Mouse (Mus musculus): ENCODE measurements around the gene Hps4.
"Not testable (repeated sequence)": the region's sequence is repeated elsewhere in the genome, so short reads cannot be mapped to it uniquely, and the experiment has no call there.

The Hps4 gene

GRCm38 (mm10) chr5:112342463-112343204 is at the start of gene Hps4, which contains the start of gene Srrd:
TSS of gene Hps4 (plus strand) at chr5:112343083.
TSS of gene Srrd (minus strand) at chr5:112343040.
- 0 out of 2 replicates have a peak, but pooled peaks have one; percentile 20 for ATAC-seq (ENCODE audit: low TSS enrichment)

GRCm38 (mm10) chr5:112293800-112294199 is 49.1 kb upstream of the Hps4 start:
- no peak for ATAC-seq (ENCODE audit: low TSS enrichment)

GRCm38 (mm10) chr5:112294696-112295095 is 48.2 kb upstream of the Hps4 start:
- ATAC-seq (ENCODE audit: low TSS enrichment): no peak

- no peak for ATAC-seq (ENCODE audit: low TSS enrichment)
These were observed 47.7 kb upstream of the Hps4 start for GRCm38 (mm10) chr5:112295162-112295561.

- ATAC-seq (ENCODE audit: low TSS enrichment): no peak
These were observed 47.3 kb upstream of the Hps4 start for GRCm38 (mm10) chr5:112295564-112295963.

GRCm38 (mm10) chr5:112296404-112297181 is 46.3 kb upstream of the Hps4 start:
- ATAC-seq (ENCODE audit: low TSS enrichment): no peak

GRCm38 (mm10) chr5:112297257-112297656 is 45.6 kb upstream of the Hps4 start:
- ATAC-seq (ENCODE audit: low TSS enrichment): no peak

GRCm38 (mm10) chr5:112298226-112298988 is 44.5 kb upstream of the Hps4 start:
- ATAC-seq (ENCODE audit: low TSS enrichment): no peak

- no peak for ATAC-seq (ENCODE audit: low TSS enrichment)
These were observed 43.5 kb upstream of the Hps4 start for GRCm38 (mm10) chr5:112299399-112299798.

GRCm38 (mm10) chr5:112300112-112300511 is 42.8 kb upstream of the Hps4 start:
- ATAC-seq (ENCODE audit: low TSS enrichment): no peak

GRCm38 (mm10) chr5:112300721-112301308 is 42.1 kb upstream of the Hps4 start:
- peak; percentile 65 for ATAC-seq (ENCODE audit: low TSS enrichment)

- peak; percentile 18; the same call in 1 of the 2 replicates for ATAC-seq (ENCODE audit: low TSS enrichment)
These were observed 41.2 kb upstream of the Hps4 start for GRCm38 (mm10) chr5:112301694-112302093.

GRCm38 (mm10) chr5:112302310-112302709 is 40.6 kb upstream of the Hps4 start:
- no peak for ATAC-seq (ENCODE audit: low TSS enrichment)

- no peak for ATAC-seq (ENCODE audit: low TSS enrichment)
These were observed 37.0 kb upstream of the Hps4 start for GRCm38 (mm10) chr5:112305842-112306241.

- peak; percentile 73; the same call in 1 of the 2 replicates for ATAC-seq (ENCODE audit: low TSS enrichment)
These were observed 29.5 kb upstream of the Hps4 start for GRCm38 (mm10) chr5:112313222-112313885.

- ATAC-seq (ENCODE audit: low TSS enrichment): no peak
These were observed 26.4 kb upstream of the Hps4 start for GRCm38 (mm10) chr5:112316468-112316867.

- no peak for ATAC-seq (ENCODE audit: low TSS enrichment)
These were observed 25.6 kb upstream of the Hps4 start for GRCm38 (mm10) chr5:112317328-112317727.

GRCm38 (mm10) chr5:112319343-112319742 is 23.5 kb upstream of the Hps4 start:
- ATAC-seq (ENCODE audit: low TSS enrichment): not testable (repeated sequence)

GRCm38 (mm10) chr5:112320379-112320778 is 22.5 kb upstream of the Hps4 start:
- 0 out of 2 replicates have a peak, but pooled peaks have one; percentile 13 for ATAC-seq (ENCODE audit: low TSS enrichment)

- peak; percentile 83 for ATAC-seq (ENCODE audit: low TSS enrichment)
These were observed 21.9 kb upstream of the Hps4 start for GRCm38 (mm10) chr5:112320936-112321335.

- ATAC-seq (ENCODE audit: low TSS enrichment): no peak
These were observed 21.5 kb upstream of the Hps4 start for GRCm38 (mm10) chr5:112321376-112321775.

Measured in frontal cortex, adult (tissue).